Mouse (Mus musculus) small intestine, adult 2 months (tissue): Measurements from ENCODE around the gene Smok3b. TPM values are rescaled to one million over a fixed set of nuclear protein-coding genes. Genes with fewer than 3 reads are reported as not detected.

Experiments
- H3K27ac ChIP-seq: fragments of 200-500 bp; 2 replicates; pipeline ENCODE4 v1.5.1; 2012; ENCODE audit warnings: low read depth, low read length, control low read depth, inconsistent platforms; ENCODE audit not compliant: insufficient read depth
- H3K27me3 ChIP-seq: fragments of 200-500 bp; 2 replicates; pipeline ENCODE4 v1.6.1; 2012; ENCODE audit warnings: mild to moderate bottlenecking, moderate library complexity, low read length, inconsistent platforms; ENCODE audit not compliant: control insufficient read depth, insufficient read depth
- H3K36me3 ChIP-seq: fragments of 200-500 bp; 2 replicates; pipeline ENCODE4 v1.6.1; 2012; ENCODE audit warnings: mild to moderate bottlenecking, low read length, control low read depth, inconsistent platforms; ENCODE audit not compliant: control insufficient read depth, insufficient read depth
- H3K4me1 ChIP-seq: fragments of 200-500 bp; 2 replicates; pipeline ENCODE4 v1.6.1; 2012; ENCODE audit warnings: low read length, inconsistent platforms, mixed read lengths; ENCODE audit not compliant: control insufficient read depth, insufficient read depth, insufficient read length
- H3K4me3 ChIP-seq: fragments of 200-500 bp; 2 replicates; pipeline ENCODE4 v1.5.1; 2012; ENCODE audit warnings: low read depth, mild to moderate bottlenecking, control low read depth, inconsistent platforms, low read length, moderate library complexity
- CTCF ChIP-seq: fragments of 200-500 bp; IDR thresholded peaks from 2 replicates; pipeline ENCODE4 v1.5.1; 2012; ENCODE audit warnings: low read depth, mild to moderate bottlenecking, control low read depth, inconsistent platforms, low read length, moderate library complexity, mixed read lengths; ENCODE audit not compliant: insufficient replicate concordance, insufficient read length; ENCODE audit errors: extremely low read depth
- POLR2A ChIP-seq: fragments of 200-500 bp; IDR thresholded peaks from 2 replicates; pipeline ENCODE4 v1.6.1; 2012; ENCODE audit warnings: low read depth, mild to moderate bottlenecking, control low read depth, inconsistent platforms, low read length, moderate library complexity
- WGBS: fragments of 180-500 bp; shearing (Covaris S2); methylation state at CpG from one replicate; pipeline ENCODE4 v1.1.7; 2018; 5-methylcytosine and 5-hydroxymethylcytosine counted together
- polyA plus RNA-seq: library from polyadenylated mRNA; depleted of rRNA; stranded (reverse); fragments of >200 nt; gene quantifications from 2 replicates; pipeline ENCODE4 v1.2.3, GENCODE M21; 2012

Smok3b gene
- polyA plus RNA-seq, 1 experiment, result not detected

GRCm38 (mm10) chr5:138075684-138076083 lies 54.5 kb downstream of the Smok3b start:
- Histone ChIP-seq H3K36me3 (no peaks in the 10 kb centered on the region), H3K27me3 (no peaks in the 10 kb centered on the region), H3K4me3 (no peak overlapping the region), H3K4me1 (no peaks in the 10 kb centered on the region), H3K27ac (no peak overlapping the region)
- TF ChIP-seq POLR2A (no peak), CTCF (no peak)
- 72% methylated on average over 3 of the region's 3 CpGs for WGBS

- Histone ChIP-seq H3K27ac (no peak overlapping the region), H3K36me3 (no peaks in the 10 kb centered on the region), H3K4me3 (no peak overlapping the region), H3K4me1 (no peaks in the 10 kb centered on the region), H3K27me3 (no peaks in the 10 kb centered on the region)
- 58% methylated on average over 2 of the region's 2 CpGs for WGBS
- TF ChIP-seq CTCF, result no peak
- TF ChIP-seq POLR2A, result no peak
Measured at GRCm38 (mm10) chr5:138076148-138076547, 54.9 kb downstream of the Smok3b start.

GRCm38 (mm10) chr5:138080456-138080855 lies 59.2 kb downstream of the Smok3b start:
- no peaks in the 10 kb centered on the region for H3K27me3 ChIP-seq
- peaks cover 2% of the 10 kb centered on the region; the same call in 1 of the 2 replicates for H3K4me1 ChIP-seq
- H3K36me3 ChIP-seq, result no peaks in the 10 kb centered on the region
- no peak overlapping the region for H3K4me3 ChIP-seq
- TF ChIP-seq CTCF (no peak), POLR2A (no peak)
- H3K27ac ChIP-seq, result no peak overlapping the region
- WGBS, result 79% methylated on average over 5 of the region's 5 CpGs

GRCm38 (mm10) chr5:138081446-138081845 lies 60.2 kb downstream of the Smok3b start:
- Histone ChIP-seq H3K4me3 (no peak overlapping the region), H3K27me3 (no peaks in the 10 kb centered on the region), H3K36me3 (no peaks in the 10 kb centered on the region), H3K27ac (no peak overlapping the region), H3K4me1 (peaks cover 2% of the 10 kb centered on the region; the same call in 1 of the 2 replicates)
- TF ChIP-seq CTCF, result no peak
- no peak for TF ChIP-seq POLR2A
- 90% methylated on average over 9 of the region's 9 CpGs for WGBS

- Histone ChIP-seq H3K4me1 (peaks cover 8% of the 10 kb centered on the region; the same call in 1 of the 2 replicates), H3K36me3 (peaks cover 3% of the 10 kb centered on the region; the same call in 1 of the 2 replicates), H3K27ac (no peak overlapping the region), H3K4me3 (no peak overlapping the region), H3K27me3 (no peaks in the 10 kb centered on the region)
- TF ChIP-seq CTCF (no peak), POLR2A (no peak)
- WGBS, result 38% methylated on average over 2 of the region's 2 CpGs
Measured at GRCm38 (mm10) chr5:138083318-138083900, 62.2 kb downstream of the Smok3b start.

- Histone ChIP-seq H3K4me1 (peaks cover 11% of the 10 kb centered on the region; the same call in 1 of the 2 replicates), H3K27me3 (no peaks in the 10 kb centered on the region), H3K27ac (no peak overlapping the region), H3K4me3 (no peak overlapping the region), H3K36me3 (peaks cover 3% of the 10 kb centered on the region; the same call in 1 of the 2 replicates)
- no peak for TF ChIP-seq POLR2A
- no peak for TF ChIP-seq CTCF
- 86% methylated on average over 2 of the region's 2 CpGs for WGBS
Measured at GRCm38 (mm10) chr5:138083936-138084335, 62.7 kb downstream of the Smok3b start.

DNA sequence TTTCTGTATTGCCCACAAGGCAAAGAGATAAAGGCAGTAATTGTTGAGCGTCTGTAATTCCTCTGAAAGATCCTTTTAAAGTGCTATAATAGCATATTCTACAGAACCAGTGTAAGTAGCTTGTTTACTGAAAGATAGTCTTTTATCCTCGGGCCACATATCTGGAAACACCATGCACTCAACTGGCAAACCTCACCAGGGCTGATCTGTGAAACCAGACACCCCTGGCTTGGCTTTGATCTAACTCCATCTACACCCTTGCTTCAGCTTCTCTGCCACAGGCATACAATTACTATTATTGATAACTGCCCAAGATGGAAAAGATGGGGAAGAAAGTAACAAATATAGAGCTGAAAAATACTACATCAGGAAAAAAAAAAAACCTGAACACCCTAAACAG lies 63.3 kb downstream of the Smok3b start:
- WGBS, result 52% methylated on average over 2 of the region's 2 CpGs
- no peak for TF ChIP-seq CTCF
- no peak for TF ChIP-seq POLR2A
- peaks cover 14% of the 10 kb centered on the region; the same call in 1 of the 2 replicates for H3K4me1 ChIP-seq
- H3K4me3 ChIP-seq, result peak overlapping the region; percentile 99; the same call in 1 of the 2 replicates
- no peak overlapping the region for H3K27ac ChIP-seq
- H3K36me3 ChIP-seq, result peaks cover 3% of the 10 kb centered on the region; the same call in 1 of the 2 replicates
- no peaks in the 10 kb centered on the region for H3K27me3 ChIP-seq
